Mouse (Mus musculus) heart, embryonic 11.5 days (tissue): ENCODE data around the gene Arfgap1. TPM values are rescaled to one million over a fixed set of nuclear protein-coding genes. Genes with fewer than 3 reads are reported as not detected.

ENCODE experiments used
- ATAC-seq: fragments of 200-750 bp; cut with Nextera tagmentation; replicated peaks from 2 replicates; pipeline ENCODE4 v1.8.0; 2017; ENCODE audit warnings: moderate library complexity; ENCODE audit not compliant: insufficient number of reproducible peaks, low FRiP score, low TSS enrichment
- H3K27ac ChIP-seq: fragments of 300-500 bp; sonication (generic); 2 replicates; pipeline ENCODE4 v1.5.1; 2014; ENCODE audit warnings: mild to moderate bottlenecking, low read depth, low read length
- H3K27me3 ChIP-seq: fragments of 300-500 bp; sonication (generic); 2 replicates; pipeline ENCODE4 v1.6.1; 2014; ENCODE audit warnings: mild to moderate bottlenecking, low read length, mixed read lengths; ENCODE audit not compliant: control insufficient read depth, insufficient read depth
- H3K36me3 ChIP-seq: fragments of 300-500 bp; sonication (generic); 2 replicates; pipeline ENCODE4 v1.6.1; 2014; ENCODE audit warnings: mild to moderate bottlenecking, low read length, moderate library complexity, mixed read lengths; ENCODE audit not compliant: control insufficient read depth, insufficient read depth
- H3K4me1 ChIP-seq: fragments of 300-500 bp; sonication (generic); 2 replicates; pipeline ENCODE4 v1.6.1; 2014; ENCODE audit warnings: low read length; ENCODE audit not compliant: control insufficient read depth, insufficient read depth
- H3K4me2 ChIP-seq: fragments of 300-500 bp; sonication (generic); 2 replicates; pipeline ENCODE4 v1.6.1; 2014; ENCODE audit warnings: mild to moderate bottlenecking, moderate library complexity
- H3K4me3 ChIP-seq: fragments of 300-500 bp; sonication (generic); 2 replicates; pipeline ENCODE4 v1.5.1; 2014; ENCODE audit warnings: low read depth, low read length
- H3K9ac ChIP-seq: fragments of 300-500 bp; sonication (generic); 2 replicates; pipeline ENCODE4 v1.6.1; 2014; ENCODE audit warnings: mild to moderate bottlenecking, low read depth, low read length, moderate library complexity
- H3K9me3 ChIP-seq: fragments of 300-500 bp; sonication (generic); replicated peaks from 2 replicates; pipeline ENCODE4 v1.6.1; 2016; ENCODE audit warnings: low read length; ENCODE audit not compliant: control insufficient read depth
- WGBS: fragments of 180-500 bp; shearing (Covaris S2); extraction: QIAGEN DNeasy Blood & Tissue Kit; methylation state at CpG from one replicate; pipeline ENCODE4 v1.1.7; 2014; ENCODE audit not compliant: insufficient replicate concordance; 5-methylcytosine and 5-hydroxymethylcytosine counted together
- polyA plus RNA-seq: library from polyadenylated mRNA; unstranded; fragments of >200 nt; fragmentation: Nextera tagmentation; extraction: Ambion mirVana; gene quantifications from 2 replicates; pipeline ENCODE4 v1.2.1, GENCODE M21; 2014

Arfgap1 gene
- polyA plus RNA-seq, 1 experiment from 2014 or later: 68.9 TPM

DNA sequence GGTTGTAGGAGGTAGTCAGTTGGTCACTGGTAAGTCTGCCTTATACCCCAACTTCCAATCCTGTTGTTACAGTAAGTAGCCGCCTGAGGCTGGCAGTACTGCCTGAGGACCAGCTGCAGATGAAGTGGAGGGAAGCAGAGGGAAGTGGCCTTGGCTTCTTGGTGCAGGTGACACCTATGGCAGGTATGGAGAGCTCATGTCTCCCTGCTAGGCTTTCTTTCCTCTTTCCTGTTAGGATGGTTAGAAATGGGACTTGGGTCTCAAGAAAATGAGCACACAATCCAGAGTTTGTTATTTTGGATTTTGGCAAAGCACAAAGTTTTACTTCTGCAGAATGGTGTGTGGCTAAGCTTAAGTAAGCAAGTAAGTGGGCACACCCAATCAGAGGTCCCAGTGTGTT, 21.9 kb downstream of the Arfgap1 start:
- Histone ChIP-seq H3K9ac (no peak overlapping the region), H3K4me1 (peaks cover 11% of the 10 kb centered on the region; the same call in 1 of the 2 replicates)
- 78% methylated on average over 1 of the region's 1 CpGs for WGBS

DNA sequence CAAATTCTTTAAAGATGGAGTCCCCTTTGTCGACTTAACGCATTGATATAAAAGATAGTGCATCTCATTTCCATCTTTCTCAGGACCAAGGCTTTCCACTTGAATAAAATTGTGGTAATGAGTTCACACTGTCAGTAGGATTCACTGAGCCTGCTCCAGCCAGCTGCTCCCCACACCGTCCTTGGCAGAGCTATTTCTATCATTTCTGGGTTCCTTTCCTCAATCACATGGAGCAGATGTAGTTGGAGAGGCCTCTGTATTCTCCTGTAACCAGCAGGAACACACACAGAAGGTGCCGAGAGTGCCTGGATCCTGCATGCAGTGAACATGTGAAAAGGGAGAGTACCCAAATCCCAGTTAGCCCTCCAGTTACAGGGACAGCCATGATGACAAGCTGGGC, 23.3 kb downstream of the Arfgap1 start:
- WGBS: 68% methylated on average over 4 of the region's 4 CpGs
- peaks cover 11% of the 10 kb centered on the region; the same call in 1 of the 2 replicates for H3K4me1 ChIP-seq
- H3K9ac ChIP-seq: no peak overlapping the region

More for the DNA sequence above, 21.9 kb downstream of the Arfgap1 start:
- Histone ChIP-seq H3K27me3 (0 out of 2 replicates have a peak, but pooled peaks cover under 1% of the 10 kb centered on the region), H3K27ac (no peak overlapping the region), H3K9me3 (no peaks in the 10 kb centered on the region), H3K4me3 (no peak overlapping the region), H3K4me2 (no peak overlapping the region), H3K36me3 (no peaks in the 10 kb centered on the region)
- no peak for ATAC-seq

DNA sequence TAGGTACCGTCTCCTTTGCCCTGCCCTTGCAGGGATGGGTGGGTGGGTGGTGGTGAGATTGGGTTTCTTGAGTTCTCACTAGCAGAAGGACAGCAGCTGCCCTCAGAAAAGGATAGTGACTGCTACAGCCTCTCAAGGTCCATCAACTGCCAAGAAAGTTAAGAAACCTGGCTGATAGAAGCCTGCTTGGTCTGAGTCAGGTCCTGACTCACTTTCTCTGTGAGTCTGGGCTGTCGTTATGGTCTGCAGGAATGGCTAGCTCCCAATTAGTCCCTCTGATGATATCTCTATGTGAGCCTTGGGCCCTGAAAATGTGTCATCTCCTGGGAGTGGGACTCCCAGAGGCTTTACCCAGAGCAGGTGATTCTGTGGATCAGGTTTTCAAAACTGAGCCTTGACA, 27.3 kb downstream of the Arfgap1 start:
- Histone ChIP-seq H3K27ac (no peak overlapping the region), H3K4me3 (no peak overlapping the region), H3K9me3 (no peaks in the 10 kb centered on the region), H3K9ac (no peak overlapping the region), H3K4me2 (no peak overlapping the region), H3K36me3 (no peaks in the 10 kb centered on the region), H3K27me3 (peaks cover 23% of the 10 kb centered on the region), H3K4me1 (no peaks in the 10 kb centered on the region)
- 62% methylated on average over 2 of the region's 2 CpGs for WGBS
- no peak for ATAC-seq

More for the DNA sequence above, 23.3 kb downstream of the Arfgap1 start:
- peaks cover 11% of the 10 kb centered on the region for H3K27me3 ChIP-seq
- ATAC-seq: no peak
- no peak overlapping the region for H3K4me3 ChIP-seq
- H3K36me3 ChIP-seq: no peaks in the 10 kb centered on the region
- no peak overlapping the region for H3K27ac ChIP-seq
- no peak overlapping the region for H3K4me2 ChIP-seq
- H3K9me3 ChIP-seq: no peaks in the 10 kb centered on the region

DNA sequence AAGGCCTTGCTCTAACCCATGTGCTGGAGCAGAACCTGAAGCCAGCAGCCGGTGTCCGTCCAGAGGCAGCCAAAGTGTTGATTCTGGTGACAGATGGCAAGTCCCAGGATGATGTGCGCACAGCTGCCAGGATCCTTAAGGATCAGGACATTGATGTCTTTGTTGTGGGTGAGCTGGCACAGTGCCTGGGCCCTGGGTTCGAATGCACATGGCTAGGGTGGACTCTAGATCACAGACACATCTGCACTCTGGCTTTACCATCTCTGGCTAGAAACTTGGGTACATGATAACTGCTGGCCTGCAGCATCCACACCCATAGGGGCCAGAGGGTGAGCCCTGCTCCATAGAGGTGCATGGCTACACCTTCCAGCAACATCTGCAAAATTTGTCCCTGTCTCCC, 28.4 kb downstream of the Arfgap1 start:
- ATAC-seq: no peak
- no peak overlapping the region for H3K4me3 ChIP-seq
- peaks cover 23% of the 10 kb centered on the region for H3K27me3 ChIP-seq
- no peak overlapping the region for H3K27ac ChIP-seq
- H3K9ac ChIP-seq: no peak overlapping the region
- no peaks in the 10 kb centered on the region for H3K4me1 ChIP-seq
- H3K36me3 ChIP-seq: no peaks in the 10 kb centered on the region
- H3K9me3 ChIP-seq: no peaks in the 10 kb centered on the region
- WGBS: 74% methylated on average over 4 of the region's 4 CpGs
- no peak overlapping the region for H3K4me2 ChIP-seq

- no peaks in the 10 kb centered on the region for H3K4me1 ChIP-seq
- WGBS: 24% methylated on average over 5 of the region's 5 CpGs
- no peak overlapping the region for H3K4me3 ChIP-seq
- H3K36me3 ChIP-seq: no peaks in the 10 kb centered on the region
- no peaks in the 10 kb centered on the region for H3K9me3 ChIP-seq
- H3K27ac ChIP-seq: no peak overlapping the region
- peaks cover 23% of the 10 kb centered on the region for H3K27me3 ChIP-seq
- H3K9ac ChIP-seq: no peak overlapping the region
- no peak overlapping the region for H3K4me2 ChIP-seq
- peak; percentile 40 for ATAC-seq
These were observed 29.4 kb downstream of the Arfgap1 start for GRCm38 (mm10) chr2:180996436-180996835.

- no peak overlapping the region for H3K4me2 ChIP-seq
- no peaks in the 10 kb centered on the region for H3K4me1 ChIP-seq
- H3K9me3 ChIP-seq: no peaks in the 10 kb centered on the region
- WGBS: 53% methylated on average over 3 of the region's 3 CpGs
- no peak overlapping the region for H3K27ac ChIP-seq
- no peak for ATAC-seq
- H3K9ac ChIP-seq: no peak overlapping the region
- H3K27me3 ChIP-seq: peaks cover 25% of the 10 kb centered on the region
- H3K36me3 ChIP-seq: no peaks in the 10 kb centered on the region
- H3K4me3 ChIP-seq: no peak overlapping the region
These were observed 29.9 kb downstream of the Arfgap1 start for GRCm38 (mm10) chr2:180996905-180997304.

DNA sequence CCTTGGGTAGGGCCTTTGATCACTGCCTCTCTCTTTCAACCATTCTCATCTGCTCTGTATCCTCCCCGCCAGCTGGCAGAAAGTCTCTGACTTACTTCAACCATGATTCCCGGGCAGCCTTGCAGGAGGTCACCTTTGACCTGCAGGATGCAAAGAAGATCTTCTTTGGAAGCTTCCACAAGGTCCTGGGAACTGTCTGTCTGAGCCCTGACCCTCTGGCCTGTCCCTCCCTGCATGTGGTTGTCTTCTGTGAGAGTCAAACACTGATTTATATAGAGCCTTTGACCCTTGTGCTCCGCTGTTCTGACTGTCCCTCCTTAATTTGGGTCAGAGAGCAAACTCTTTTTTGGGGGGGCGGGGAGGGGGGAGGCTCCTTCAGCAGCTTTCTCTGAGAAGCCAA, 40.0 kb downstream of the Arfgap1 start:
- Histone ChIP-seq H3K9ac (no peak overlapping the region), H3K27me3 (peaks cover 20% of the 10 kb centered on the region), H3K4me3 (no peak overlapping the region), H3K9me3 (no peaks in the 10 kb centered on the region), H3K27ac (no peak overlapping the region), H3K4me2 (no peak overlapping the region), H3K36me3 (no peaks in the 10 kb centered on the region), H3K4me1 (no peaks in the 10 kb centered on the region)
- WGBS: 65% methylated on average over 4 of the region's 4 CpGs
- no peak for ATAC-seq

GRCm38 (mm10) chr2:181008339-181008738, 41.3 kb downstream of the Arfgap1 start:
- no peak for ATAC-seq
- H3K27me3 ChIP-seq: peaks cover 25% of the 10 kb centered on the region
- 75% methylated on average over 5 of the region's 5 CpGs for WGBS

GRCm38 (mm10) chr2:181031406-181031934, 64.4 kb downstream of the Arfgap1 start:
- no peak for ATAC-seq
- peaks cover 9% of the 10 kb centered on the region for H3K4me1 ChIP-seq
- no peak overlapping the region for H3K9ac ChIP-seq
- no peak overlapping the region for H3K4me2 ChIP-seq
- H3K36me3 ChIP-seq: no peaks in the 10 kb centered on the region
- no peak overlapping the region for H3K4me3 ChIP-seq
- WGBS: 74% methylated on average over 11 of the region's 11 CpGs
- H3K27me3 ChIP-seq: peaks cover 83% of the 10 kb centered on the region
- no peaks in the 10 kb centered on the region for H3K9me3 ChIP-seq
- no peak overlapping the region for H3K27ac ChIP-seq

More at GRCm38 (mm10) chr2:181008339-181008738, 41.3 kb downstream of the Arfgap1 start:
- Histone ChIP-seq H3K4me2 (no peak overlapping the region), H3K9ac (no peak overlapping the region), H3K4me1 (no peaks in the 10 kb centered on the region), H3K36me3 (no peaks in the 10 kb centered on the region), H3K9me3 (no peaks in the 10 kb centered on the region), H3K27ac (no peak overlapping the region), H3K4me3 (no peak overlapping the region)
